Mouse (Mus musculus) bone marrow, adult 2 months (tissue): ENCODE results near the gene Anks4b. TPM values are rescaled to one million over a fixed set of nuclear protein-coding genes. Genes with fewer than 3 reads are reported as not detected.

Experiments used
- H3K27ac ChIP-seq: fragments of 200-500 bp; 2 replicates; pipeline ENCODE4 v1.5.1; 2012; ENCODE audit warnings: low read depth, mild to moderate bottlenecking, control low read depth, inconsistent platforms, low read length; ENCODE audit not compliant: control insufficient read depth, poor library complexity, insufficient read depth
- H3K4me1 ChIP-seq: fragments of 200-500 bp; 2 replicates; pipeline ENCODE4 v1.6.1; 2011; ENCODE audit warnings: low read length; ENCODE audit not compliant: control insufficient read depth, insufficient read depth
- H3K4me3 ChIP-seq: fragments of 200-500 bp; replicated peaks from 2 replicates; pipeline ENCODE3; 2011; ENCODE audit warnings: mild to moderate bottlenecking, low read depth, low read length, control low read depth; ENCODE audit not compliant: control insufficient read depth
- CTCF ChIP-seq: fragments of 200-500 bp; IDR thresholded peaks from 2 replicates; pipeline ENCODE4 v1.5.1; 2011; ENCODE audit warnings: low read length, control low read depth; ENCODE audit not compliant: control insufficient read depth, insufficient read depth
- POLR2A ChIP-seq: fragments of 200-500 bp; IDR thresholded peaks from 2 replicates; pipeline ENCODE4 v1.6.1; 2011; ENCODE audit warnings: low read depth, mild to moderate bottlenecking, control low read depth, low read length, borderline replicate concordance; ENCODE audit not compliant: control insufficient read depth
- WGBS: fragments of 180-500 bp; shearing (Covaris S2); methylation state at CpG from one replicate; pipeline ENCODE4 v1.1.7; 2018; 5-methylcytosine and 5-hydroxymethylcytosine counted together
- polyA plus RNA-seq: library from polyadenylated mRNA; stranded (reverse); fragments of >200 nt; gene quantifications from 2 replicates; pipeline ENCODE4 v1.2.4, GENCODE M21; 2011; ENCODE audit warnings: low replicate concordance; ENCODE audit not compliant: missing spikeins, insufficient read depth, insufficient read length

The Anks4b gene
- polyA plus RNA-seq, 1 experiment: not detected

GRCm38 (mm10) chr7:120178935-120179334, 5.3 kb downstream of the Anks4b start:
- TF ChIP-seq CTCF: no peak
- no peak for TF ChIP-seq POLR2A
- WGBS: 20% methylated on average over 2 of the region's 2 CpGs
- Histone ChIP-seq H3K4me1 (no peaks in the 10 kb centered on the region), H3K4me3 (no peak overlapping the region), H3K27ac (no peak overlapping the region)

- TF ChIP-seq CTCF: no peak
- TF ChIP-seq POLR2A: no peak
- 73% methylated on average over 5 of the region's 5 CpGs for WGBS
- H3K27ac ChIP-seq: no peak overlapping the region
- no peak overlapping the region for H3K4me3 ChIP-seq
- no peaks in the 10 kb centered on the region for H3K4me1 ChIP-seq
These were observed 6.9 kb downstream of the Anks4b start for GRCm38 (mm10) chr7:120180547-120180946.

GRCm38 (mm10) chr7:120181401-120182230, 8.0 kb downstream of the Anks4b start:
- Histone ChIP-seq H3K4me3 (no peak overlapping the region), H3K27ac (no peak overlapping the region), H3K4me1 (no peaks in the 10 kb centered on the region)
- TF ChIP-seq CTCF (no peak), POLR2A (no peak)
- 92% methylated on average over 4 of the region's 4 CpGs for WGBS

- H3K4me3 ChIP-seq: no peak overlapping the region
- no peak overlapping the region for H3K27ac ChIP-seq
- no peaks in the 10 kb centered on the region for H3K4me1 ChIP-seq
- TF ChIP-seq CTCF (no peak), POLR2A (no peak)
These were observed 9.2 kb downstream of the Anks4b start for GRCm38 (mm10) chr7:120182891-120183290.

- Histone ChIP-seq H3K4me1 (no peaks in the 10 kb centered on the region), H3K27ac (no peak overlapping the region), H3K4me3 (no peak overlapping the region)
- no peak for TF ChIP-seq CTCF
- no peak for TF ChIP-seq POLR2A
- WGBS: 83% methylated on average over 5 of the region's 5 CpGs
These were observed 15.3 kb downstream of the Anks4b start for GRCm38 (mm10) chr7:120188946-120189345.

- Histone ChIP-seq H3K4me1 (no peaks in the 10 kb centered on the region), H3K4me3 (no peak overlapping the region), H3K27ac (no peak overlapping the region)
- WGBS: 71% methylated on average over 8 of the region's 8 CpGs
- TF ChIP-seq CTCF (no peak), POLR2A (no peak)
These were observed 15.9 kb downstream of the Anks4b start for GRCm38 (mm10) chr7:120189369-120190149.

GRCm38 (mm10) chr7:120190150-120190665, 16.6 kb downstream of the Anks4b start:
- no peaks in the 10 kb centered on the region for H3K4me1 ChIP-seq
- 77% methylated on average over 8 of the region's 8 CpGs for WGBS
- H3K4me3 ChIP-seq: no peak overlapping the region
- TF ChIP-seq CTCF (no peak), POLR2A (no peak)
- H3K27ac ChIP-seq: no peak overlapping the region

GRCm38 (mm10) chr7:120192207-120192606, 18.5 kb downstream of the Anks4b start:
- 56% methylated on average over 3 of the region's 3 CpGs for WGBS
- no peaks in the 10 kb centered on the region for H3K4me1 ChIP-seq
- H3K27ac ChIP-seq: no peak overlapping the region
- H3K4me3 ChIP-seq: no peak overlapping the region
- TF ChIP-seq POLR2A (no peak), CTCF (no peak)
